Mouse (Mus musculus) cerebellum, postnatal 25 days (tissue): ENCODE measurements at regions not wholly inside any gene's neighbourhood (a gene's known extent, or its start where the extent isn't known, plus 50 kb on each side); places are given as distances from the start of the nearest gene placed in this dataset.

Experiments used
- DNase-seq, 2 experiments: peaks; one replicate each; pipeline ENCODE4 v3.0.0; 2021; ENCODE audit warnings: mixed read lengths in 2 of 2

- DNase-seq: no peak
Measured at GRCm38 (mm10) chr13:97555312-97555711, 205.1 kb downstream of the Gm10260 start.

- no peak for DNase-seq
Measured at GRCm38 (mm10) chr13:97554601-97555000, 205.8 kb downstream of the Gm10260 start.

- DNase-seq: no peak
Measured at GRCm38 (mm10) chr13:97552236-97552635, 208.2 kb downstream of the Gm10260 start.

GRCm38 (mm10) chr13:97550880-97551279 lies 209.6 kb downstream of the Gm10260 start:
- DNase-seq: no peak

GRCm38 (mm10) chr13:97550172-97550571 lies 210.3 kb downstream of the Gm10260 start:
- DNase-seq: peak; percentile 55 to 74

- DNase-seq: peak in 1 of 2 experiments; percentile 21
Measured at GRCm38 (mm10) chr13:97549384-97549783, 211.0 kb downstream of the Gm10260 start.

- DNase-seq: peak in 1 of 2 experiments; percentile 23
Measured at GRCm38 (mm10) chr13:97548527-97548977, 211.9 kb downstream of the Gm10260 start.

- no peak for DNase-seq
Measured at GRCm38 (mm10) chr13:97546936-97547335, 213.5 kb downstream of the Gm10260 start.

GRCm38 (mm10) chr13:97545971-97546454 lies 214.4 kb downstream of the Gm10260 start:
- peak; percentile 60 to 72 for DNase-seq

- no peak for DNase-seq
Measured at GRCm38 (mm10) chr13:97539686-97540085, 220.7 kb downstream of the Gm10260 start.

GRCm38 (mm10) chr13:97538441-97538840 lies 222.0 kb downstream of the Gm10260 start:
- DNase-seq: no peak

- DNase-seq: no peak
Measured at GRCm38 (mm10) chr13:97537686-97538085, 222.7 kb downstream of the Gm10260 start.

GRCm38 (mm10) chr13:97537206-97537605 lies 223.2 kb downstream of the Gm10260 start:
- no peak for DNase-seq

- no peak for DNase-seq
Measured at GRCm38 (mm10) chr13:97533896-97534666, 226.4 kb downstream of the Gm10260 start.

- no peak for DNase-seq
Measured at GRCm38 (mm10) chr13:97531181-97531580, 229.3 kb downstream of the Gm10260 start.

GRCm38 (mm10) chr13:97530570-97530969 lies 229.9 kb downstream of the Gm10260 start:
- DNase-seq: no peak

GRCm38 (mm10) chr13:97527958-97528357 lies 232.5 kb downstream of the Gm10260 start:
- no peak for DNase-seq

GRCm38 (mm10) chr13:97524847-97525434 lies 235.5 kb downstream of the Gm10260 start:
- DNase-seq: no peak

GRCm38 (mm10) chr13:97523523-97524412 lies 236.7 kb downstream of the Gm10260 start:
- no peak for DNase-seq

GRCm38 (mm10) chr13:97520988-97521547 lies 239.4 kb downstream of the Gm10260 start:
- DNase-seq: no peak

- DNase-seq: no peak
Measured at GRCm38 (mm10) chr13:97516731-97517130, 243.7 kb downstream of the Gm10260 start.

GRCm38 (mm10) chr13:97514421-97515066 lies 245.9 kb downstream of the Gm10260 start:
- no peak for DNase-seq
